Comparison of ENCODE assay signal across 36 mouse cellular contexts in the genomic region with DNA sequence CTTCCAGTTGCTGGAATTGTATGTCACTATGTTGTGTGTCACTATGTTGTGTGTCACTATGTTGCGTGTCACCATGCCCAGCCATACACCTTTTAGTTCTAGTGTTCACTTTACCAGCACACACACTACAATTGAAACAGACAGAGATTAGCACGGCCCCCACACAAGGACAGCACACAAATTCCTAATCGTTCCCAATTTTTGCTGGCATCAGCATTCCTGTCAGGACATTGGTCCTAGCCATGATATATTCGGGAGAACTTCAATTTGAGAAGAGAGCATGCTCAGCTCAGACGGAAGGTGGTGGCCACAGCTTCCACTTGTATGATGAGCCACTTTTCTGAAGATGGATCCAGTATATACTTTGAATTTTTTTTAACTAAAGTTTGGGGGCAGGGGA. TPM values are rescaled to one million over a fixed set of nuclear protein-coding genes. Genes with fewer than 3 reads are reported as not detected.
"Had no signal": no experiment of that assay in that cellular context is flagged by ENCODE, and none has a peak within 500 bp of the region (broad histone marks: within the 10 kb centered on the region; RNA-seq: fewer than 3 reads in every experiment).

No protein-coding gene starts in this region.

- H3K27me3 ChIP-seq: heart, embryonic 12.5 days; heart, embryonic 13.5 days; heart, embryonic 15.5 days; hindbrain, embryonic 12.5 days; hindbrain, embryonic 13.5 days; hindbrain, embryonic 15.5 days; intestine, embryonic 15.5 days; kidney, embryonic 15.5 days had no signal

- H3K9ac ChIP-seq: heart, embryonic 12.5 days; heart, embryonic 13.5 days; heart, embryonic 15.5 days; hindbrain, embryonic 12.5 days; hindbrain, embryonic 13.5 days; hindbrain, embryonic 14.5 days; hindbrain, embryonic 15.5 days; intestine, embryonic 15.5 days; kidney, embryonic 15.5 days had no signal

- H3K4me3 ChIP-seq: heart, embryonic 10.5 days; heart, embryonic 12.5 days; heart, embryonic 13.5 days; heart, embryonic 15.5 days; hindbrain, embryonic 10.5 days; hindbrain, embryonic 12.5 days; hindbrain, embryonic 13.5 days; hindbrain, embryonic 15.5 days; intestine, embryonic 15.5 days; kidney, embryonic 15.5 days; layer of hippocampus, adult 2 months had no signal

- DNase-seq: heart, postnatal 10 days; heart, postnatal 14 days; heart, postnatal 36 days; heart, postnatal 4 days; kidney, adult 11 months; kidney, adult 18-20 months; kidney, adult 2 months; kidney, adult 8-10 months; kidney, adult 9 months; kidney, postnatal 10 days; kidney, postnatal 14 days; kidney, postnatal 25 days; kidney, postnatal 36 days; kidney, postnatal 4 days; layer of hippocampus, adult 9-11 months had no signal

- H3K4me2 ChIP-seq: heart, embryonic 11.5 days; heart, embryonic 12.5 days; heart, embryonic 13.5 days; heart, embryonic 15.5 days; hindbrain, embryonic 12.5 days; hindbrain, embryonic 13.5 days; hindbrain, embryonic 14.5 days; hindbrain, embryonic 15.5 days; intestine, embryonic 15.5 days; kidney, embryonic 15.5 days had no signal

- H3K9me3 ChIP-seq: heart, embryonic 10.5 days; heart, embryonic 12.5 days; heart, embryonic 13.5 days; heart, embryonic 15.5 days; hindbrain, embryonic 10.5 days; hindbrain, embryonic 12.5 days; hindbrain, embryonic 13.5 days; hindbrain, embryonic 15.5 days; intestine, embryonic 15.5 days; kidney, embryonic 15.5 days had no signal

- H3K36me3 ChIP-seq: intestine, embryonic 15.5 days had no signal

- ATAC-seq: hindbrain, embryonic 16.5 days; hindbrain, postnatal 0 days; inflammation-experienced regulatory T-cells, adult 6 months; intestine, embryonic 15.5 days; intestine, embryonic 16.5 days; intestine, postnatal 0 days had no signal

- H3K27ac ChIP-seq: heart, embryonic 10.5 days; heart, embryonic 13.5 days; heart, embryonic 15.5 days; hindbrain, embryonic 10.5 days; hindbrain, embryonic 12.5 days; hindbrain, embryonic 13.5 days; hindbrain, embryonic 14.5 days; hindbrain, embryonic 15.5 days; hindbrain, postnatal 0 days; intestine, embryonic 15.5 days; kidney, embryonic 15.5 days; kidney, postnatal 0 days; layer of hippocampus, adult 2 months had no signal

RNA-seq across cellular contexts. Expression of gene Tmem121b, which starts 31.2 kb away (rescaled TPM):
- total RNA-seq: heart, postnatal 25 days; heart, postnatal 36 days had no signal
- polyA plus RNA-seq: heart, embryonic 15.5 days; heart, postnatal 0 days had no signal
